Mouse (Mus musculus) kidney, embryonic 15.5 days (tissue): ENCODE data around the gene Prcp. TPM values are rescaled to one million over a fixed set of nuclear protein-coding genes. Genes with fewer than 3 reads are reported as not detected.
A peak's percentile ranks its signal among the peaks of the same experiment; 100 is the strongest.

Experiments
- ATAC-seq: fragments of 200-750 bp; cut with Nextera tagmentation; replicated peaks from 2 replicates; pipeline ENCODE4 v1.8.0; 2017; ENCODE audit warnings: moderate TSS enrichment; ENCODE audit not compliant: low FRiP score
- H3K27ac ChIP-seq: fragments of 300-500 bp; sonication (generic); 2 replicates; pipeline ENCODE4 v1.5.1; 2015; ENCODE audit warnings: mild to moderate bottlenecking, inconsistent platforms
- H3K27me3 ChIP-seq: fragments of 300-500 bp; sonication (generic); 2 replicates; pipeline ENCODE4 v1.6.1; 2015; ENCODE audit warnings: inconsistent platforms
- H3K36me3 ChIP-seq: fragments of 300-500 bp; sonication (generic); 2 replicates; pipeline ENCODE4 v1.6.1; 2015; ENCODE audit warnings: inconsistent platforms
- H3K4me1 ChIP-seq: fragments of 300-500 bp; sonication (generic); 2 replicates; pipeline ENCODE4 v1.6.1; 2015; ENCODE audit warnings: inconsistent platforms
- H3K4me2 ChIP-seq: fragments of 300-500 bp; sonication (generic); 2 replicates; pipeline ENCODE4 v1.6.1; 2015; ENCODE audit warnings: moderate library complexity, mild to moderate bottlenecking, inconsistent platforms
- H3K4me3 ChIP-seq: fragments of 300-500 bp; sonication (generic); replicated peaks from 2 replicates; pipeline ENCODE4 v1.5.1; 2015; ENCODE audit warnings: mild to moderate bottlenecking, inconsistent platforms
- H3K9ac ChIP-seq: fragments of 300-500 bp; sonication (generic); 2 replicates; pipeline ENCODE4 v1.6.1; 2015; ENCODE audit warnings: mild to moderate bottlenecking, inconsistent platforms
- H3K9me3 ChIP-seq: fragments of 300-500 bp; sonication (generic); replicated peaks from 2 replicates; pipeline ENCODE4 v1.6.1; 2016; ENCODE audit warnings: inconsistent platforms
- WGBS: fragments of 180-500 bp; shearing (Covaris S2); methylation state at CpG from one replicate; pipeline ENCODE4 v1.1.7; 2015; ENCODE audit warnings: mixed read lengths; 5-methylcytosine and 5-hydroxymethylcytosine counted together
- polyA plus RNA-seq: library from polyadenylated mRNA; unstranded; fragments of >200 nt; fragmentation: Nextera tagmentation; extraction: Ambion mirVana; gene quantifications from 2 replicates; pipeline ENCODE4 v1.2.1, GENCODE M21; 2015

The Prcp gene
- 20.9 and 22.7 TPM in 2 replicates for polyA plus RNA-seq

DNA sequence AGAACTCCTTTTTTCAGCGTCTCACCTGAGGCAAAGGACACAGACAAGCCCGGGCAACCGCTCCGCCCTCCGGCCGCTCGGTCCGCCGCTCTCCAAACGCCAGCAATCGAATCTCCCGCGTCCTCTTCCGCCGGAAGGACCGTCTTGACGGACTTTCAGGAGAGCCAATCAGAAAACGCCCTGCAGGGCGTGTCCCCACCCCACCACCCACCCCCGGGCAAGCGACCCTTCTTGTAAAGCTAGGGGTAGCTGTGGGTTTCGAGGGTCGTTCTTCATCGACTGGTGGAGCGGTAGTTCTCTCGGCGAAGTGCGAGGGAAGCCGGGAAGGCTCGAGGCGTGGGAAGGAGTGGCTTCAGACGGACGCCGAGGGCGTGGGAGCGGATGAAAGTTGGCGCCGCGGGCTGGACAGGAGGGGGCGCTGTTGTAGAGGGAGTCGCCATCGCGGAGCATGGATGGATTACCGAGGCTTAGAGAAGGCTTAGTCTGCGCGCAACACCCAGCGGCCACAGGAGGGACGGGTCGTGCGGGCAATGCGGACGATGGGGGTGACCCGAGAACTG, at the start of gene Prcp, which contains the start of gene Ddias:
Gene Prcp (plus strand): TSS at position 355 of the 560 bp plus-strand sequence.
Gene Ddias (minus strand): TSS at position 132 of the 560 bp plus-strand sequence.
- Histone ChIP-seq H3K27me3 (no peaks in the 10 kb centered on the region), H3K36me3 (no peaks in the 10 kb centered on the region), H3K4me2 (peak within 1 kb of the TSS; percentile 85), H3K9ac (peak within 1 kb of the TSS; percentile 70), H3K9me3 (no peaks in the 10 kb centered on the region), H3K27ac (peak within 1 kb of the TSS; percentile 99), H3K4me3 (peak within 1 kb of the TSS; percentile 74), H3K4me1 (peaks cover 26% of the 10 kb centered on the region)
- WGBS = under 1% methylated on average over 53 of the region's 53 CpGs
- ATAC-seq = peak; percentile 87

GRCm38 (mm10) chr7:92826248-92826647, 48.0 kb upstream of the Prcp start:
- Histone ChIP-seq H3K36me3 (no peaks in the 10 kb centered on the region), H3K9ac (no peak overlapping the region), H3K4me3 (no peak overlapping the region), H3K9me3 (no peaks in the 10 kb centered on the region), H3K4me2 (no peak overlapping the region), H3K4me1 (no peaks in the 10 kb centered on the region), H3K27me3 (no peaks in the 10 kb centered on the region), H3K27ac (no peak overlapping the region)
- 91% methylated on average over 3 of the region's 3 CpGs for WGBS
- no peak for ATAC-seq

DNA sequence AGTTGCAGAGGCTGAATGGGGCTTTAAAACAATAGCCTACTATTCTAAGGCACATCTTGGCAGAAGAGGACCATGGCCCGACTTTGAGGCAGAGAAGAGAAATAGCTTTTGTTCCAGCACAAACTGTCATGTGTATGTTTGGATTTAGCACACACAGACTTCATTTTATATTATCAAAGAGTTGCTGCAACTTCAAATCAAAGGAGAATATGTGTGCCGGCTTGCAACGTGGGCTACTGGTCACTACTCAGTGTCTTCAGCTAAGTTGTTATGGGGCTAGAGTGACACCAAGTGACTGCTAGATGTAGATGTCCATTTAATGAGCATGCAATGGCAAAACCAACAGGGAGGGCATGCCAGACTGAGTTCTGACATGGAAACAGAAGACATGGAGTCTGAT, 46.3 kb upstream of the Prcp start:
- no peaks in the 10 kb centered on the region for H3K4me1 ChIP-seq
- 54% methylated on average over 3 of the region's 3 CpGs for WGBS
- no peak for ATAC-seq

GRCm38 (mm10) chr7:92832395-92832794, 41.9 kb upstream of the Prcp start:
- WGBS = 91% methylated on average over 6 of the region's 6 CpGs
- H3K4me1 ChIP-seq = no peaks in the 10 kb centered on the region

More for the DNA sequence above, 46.3 kb upstream of the Prcp start:
- Histone ChIP-seq H3K27me3 (no peaks in the 10 kb centered on the region), H3K36me3 (no peaks in the 10 kb centered on the region), H3K4me3 (no peak overlapping the region), H3K9ac (no peak overlapping the region), H3K4me2 (no peak overlapping the region), H3K9me3 (no peaks in the 10 kb centered on the region), H3K27ac (no peak overlapping the region)

DNA sequence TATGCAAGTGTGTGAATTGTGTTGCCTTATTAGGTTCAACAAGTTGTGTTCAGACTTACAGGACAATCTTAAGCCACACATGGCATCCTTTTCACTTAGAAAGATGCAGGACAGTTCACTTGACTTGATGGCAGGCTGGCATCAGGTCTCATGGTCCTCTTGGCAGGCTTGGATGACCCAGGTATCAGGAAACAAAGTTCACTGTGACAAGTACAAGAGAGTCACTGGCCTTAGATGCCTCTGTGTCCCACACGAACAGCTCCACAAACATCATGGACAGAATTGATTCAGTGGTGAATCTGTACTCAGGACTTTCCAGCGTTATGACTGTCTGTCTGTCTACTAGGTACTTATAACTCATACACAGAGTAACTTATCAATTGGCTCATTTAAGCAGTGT, 39.9 kb upstream of the Prcp start:
- no peaks in the 10 kb centered on the region for H3K4me1 ChIP-seq
- H3K27me3 ChIP-seq = no peaks in the 10 kb centered on the region
- no peak overlapping the region for H3K27ac ChIP-seq
- no peak overlapping the region for H3K4me2 ChIP-seq
- no peaks in the 10 kb centered on the region for H3K9me3 ChIP-seq
- H3K9ac ChIP-seq = no peak overlapping the region
- H3K36me3 ChIP-seq = 0 out of 2 replicates have a peak, but pooled peaks cover 6% of the 10 kb centered on the region
- no peak overlapping the region for H3K4me3 ChIP-seq
- 96% methylated on average over 2 of the region's 2 CpGs for WGBS
- ATAC-seq = no peak

More at GRCm38 (mm10) chr7:92832395-92832794, 41.9 kb upstream of the Prcp start:
- Histone ChIP-seq H3K4me3 (no peak overlapping the region), H3K27ac (no peak overlapping the region), H3K4me2 (no peak overlapping the region), H3K36me3 (0 out of 2 replicates have a peak, but pooled peaks cover 6% of the 10 kb centered on the region), H3K27me3 (no peaks in the 10 kb centered on the region), H3K9ac (no peak overlapping the region), H3K9me3 (no peaks in the 10 kb centered on the region)
- ATAC-seq = no peak

DNA sequence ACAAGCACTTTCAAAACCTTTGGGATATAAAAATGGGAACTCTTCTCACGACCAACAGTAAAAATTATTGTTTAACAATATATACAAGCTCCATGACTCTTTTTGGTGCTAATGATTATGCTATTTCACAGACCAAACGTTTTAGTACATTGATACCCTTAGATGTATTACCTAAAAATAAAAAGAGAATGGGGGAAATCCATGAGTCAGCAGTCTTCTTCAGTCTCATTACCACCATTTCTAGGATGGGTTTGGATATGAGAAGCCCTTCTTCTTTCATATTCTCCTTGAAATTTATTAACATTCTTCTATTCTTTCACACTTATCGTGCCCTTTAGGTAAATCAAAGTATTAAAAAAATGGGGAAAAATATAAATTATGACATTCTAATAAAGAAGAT, 37.8 kb upstream of the Prcp start:
- WGBS = 85% methylated on average over 3 of the region's 3 CpGs
- H3K36me3 ChIP-seq = 0 out of 2 replicates have a peak, but pooled peaks cover 6% of the 10 kb centered on the region
- H3K9ac ChIP-seq = no peak overlapping the region
- H3K9me3 ChIP-seq = no peaks in the 10 kb centered on the region
- no peaks in the 10 kb centered on the region for H3K27me3 ChIP-seq
- H3K4me3 ChIP-seq = no peak overlapping the region
- no peak for ATAC-seq
- no peak overlapping the region for H3K4me2 ChIP-seq
- no peak overlapping the region for H3K27ac ChIP-seq
- no peaks in the 10 kb centered on the region for H3K4me1 ChIP-seq

GRCm38 (mm10) chr7:92837226-92837625, 37.0 kb upstream of the Prcp start:
- 0 out of 2 replicates have a peak, but pooled peaks cover 6% of the 10 kb centered on the region for H3K36me3 ChIP-seq
- WGBS = 79% methylated on average over 11 of the region's 11 CpGs
- H3K4me1 ChIP-seq = no peaks in the 10 kb centered on the region
- no peak overlapping the region for H3K4me2 ChIP-seq
- no peaks in the 10 kb centered on the region for H3K27me3 ChIP-seq
- H3K4me3 ChIP-seq = no peak overlapping the region
- H3K27ac ChIP-seq = no peak overlapping the region
- ATAC-seq = no peak
- H3K9ac ChIP-seq = no peak overlapping the region
- H3K9me3 ChIP-seq = no peaks in the 10 kb centered on the region

DNA sequence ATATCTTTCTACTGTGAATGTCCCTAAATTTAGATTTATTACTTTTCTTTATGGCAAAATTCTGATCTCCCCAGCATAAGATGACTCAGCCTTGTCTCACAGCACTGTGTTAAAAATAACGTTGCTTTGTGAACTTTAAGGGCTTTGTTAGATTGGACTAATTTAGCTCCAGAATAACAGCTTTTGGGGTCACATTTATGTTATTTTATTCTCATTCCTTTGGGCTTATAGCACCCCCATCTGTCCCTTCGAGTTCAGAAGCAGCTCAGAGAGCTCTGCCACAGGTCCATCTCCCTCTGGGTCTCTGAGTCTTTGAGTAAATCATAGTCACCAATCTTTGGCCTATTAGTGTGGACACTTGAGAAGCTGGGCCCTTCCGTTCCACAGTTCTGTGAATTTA, 36.4 kb upstream of the Prcp start:
- Histone ChIP-seq H3K27ac (no peak overlapping the region), H3K9ac (no peak overlapping the region), H3K36me3 (0 out of 2 replicates have a peak, but pooled peaks cover 6% of the 10 kb centered on the region), H3K4me1 (no peaks in the 10 kb centered on the region), H3K27me3 (no peaks in the 10 kb centered on the region), H3K9me3 (no peaks in the 10 kb centered on the region), H3K4me2 (no peak overlapping the region), H3K4me3 (no peak overlapping the region)
- WGBS = 49% methylated on average over 3 of the region's 3 CpGs
- no peak for ATAC-seq

- ATAC-seq = no peak
- H3K4me1 ChIP-seq = no peaks in the 10 kb centered on the region
- no peak overlapping the region for H3K4me2 ChIP-seq
- no peak overlapping the region for H3K9ac ChIP-seq
- H3K27ac ChIP-seq = no peak overlapping the region
- H3K27me3 ChIP-seq = no peaks in the 10 kb centered on the region
- H3K9me3 ChIP-seq = no peaks in the 10 kb centered on the region
- H3K36me3 ChIP-seq = no peaks in the 10 kb centered on the region
- no peak overlapping the region for H3K4me3 ChIP-seq
- WGBS = 81% methylated on average over 2 of the region's 2 CpGs
Measured at GRCm38 (mm10) chr7:92842254-92842653, 32.0 kb upstream of the Prcp start.

DNA sequence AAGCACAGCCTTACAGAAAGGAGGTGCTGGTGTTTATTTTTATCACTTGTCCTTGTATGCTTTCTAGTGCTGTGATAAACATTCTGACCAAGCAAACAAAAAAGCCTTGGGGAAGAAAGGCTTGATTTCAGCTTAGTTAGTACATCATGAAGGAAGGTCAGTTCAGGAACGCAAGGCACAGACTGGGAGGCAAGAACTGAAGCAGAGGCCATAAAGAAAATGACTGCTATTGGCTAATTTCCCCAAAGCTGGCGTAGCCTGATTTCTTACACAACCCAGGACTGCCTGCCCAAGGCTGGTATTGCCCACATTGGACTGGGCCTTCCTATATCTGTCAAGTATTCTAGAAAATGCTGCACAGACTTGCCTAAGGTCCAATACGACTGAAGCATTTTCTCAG, 26.0 kb upstream of the Prcp start:
- H3K27me3 ChIP-seq = no peaks in the 10 kb centered on the region
- H3K4me2 ChIP-seq = no peak overlapping the region
- H3K36me3 ChIP-seq = no peaks in the 10 kb centered on the region
- H3K9me3 ChIP-seq = no peaks in the 10 kb centered on the region
- no peak for ATAC-seq
- H3K27ac ChIP-seq = no peak overlapping the region
- no peak overlapping the region for H3K9ac ChIP-seq
- no peak overlapping the region for H3K4me3 ChIP-seq
- no peaks in the 10 kb centered on the region for H3K4me1 ChIP-seq
- WGBS = 77% methylated on average over 3 of the region's 3 CpGs

DNA sequence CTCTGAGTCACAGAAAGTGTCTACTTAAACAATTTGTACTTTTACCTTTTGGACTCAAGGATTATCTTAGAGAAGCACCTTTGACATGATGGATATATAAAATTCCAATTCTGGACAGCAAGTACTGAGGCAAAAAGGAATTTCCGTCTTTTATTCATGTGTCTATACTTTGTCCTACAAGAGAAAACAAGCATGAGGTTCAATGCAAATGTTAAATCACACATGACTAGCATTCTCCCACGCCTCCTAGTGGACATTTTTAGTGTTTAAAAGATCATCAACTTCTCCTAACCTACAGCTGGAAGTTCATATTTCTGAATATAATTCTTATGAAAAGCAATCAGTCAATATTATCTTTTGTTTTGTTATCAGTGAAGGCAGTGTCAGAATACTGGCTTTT, 7.7 kb upstream of the Prcp start:
- no peak overlapping the region for H3K4me3 ChIP-seq
- H3K27ac ChIP-seq = no peak overlapping the region
- peaks cover 10% of the 10 kb centered on the region; the same call in 1 of the 2 replicates for H3K36me3 ChIP-seq
- 28% methylated on average over 2 of the region's 2 CpGs for WGBS
- no peaks in the 10 kb centered on the region for H3K4me1 ChIP-seq
- H3K4me2 ChIP-seq = no peak overlapping the region
- H3K27me3 ChIP-seq = no peaks in the 10 kb centered on the region
- no peak overlapping the region for H3K9ac ChIP-seq
- H3K9me3 ChIP-seq = no peaks in the 10 kb centered on the region
- ATAC-seq = no peak

DNA sequence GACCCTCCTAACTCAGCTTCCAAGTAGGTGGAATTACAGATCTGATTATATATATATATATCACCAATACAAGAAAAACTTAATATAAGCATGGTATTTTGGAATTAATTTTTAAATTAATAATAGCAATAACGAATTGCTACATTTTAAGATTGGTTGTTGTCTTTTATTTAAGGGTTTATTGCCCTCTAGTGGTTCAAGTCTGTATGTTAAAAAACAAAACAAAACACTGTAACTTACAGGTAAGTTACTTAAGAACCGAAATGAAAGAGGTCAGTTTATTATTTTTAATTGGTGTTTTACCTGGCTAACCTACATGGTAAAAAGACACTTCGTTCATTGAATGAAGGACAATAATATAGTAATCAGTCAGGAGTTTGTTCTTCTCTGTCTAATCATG, 4.1 kb upstream of the Prcp start:
- no peak for ATAC-seq
- Histone ChIP-seq H3K27me3 (no peaks in the 10 kb centered on the region), H3K4me1 (peaks cover 7% of the 10 kb centered on the region), H3K4me3 (no peak overlapping the region), H3K36me3 (no peaks in the 10 kb centered on the region), H3K9ac (no peak overlapping the region), H3K9me3 (no peaks in the 10 kb centered on the region), H3K4me2 (no peak overlapping the region), H3K27ac (no peak overlapping the region)
- 73% methylated on average over 3 of the region's 3 CpGs for WGBS

DNA sequence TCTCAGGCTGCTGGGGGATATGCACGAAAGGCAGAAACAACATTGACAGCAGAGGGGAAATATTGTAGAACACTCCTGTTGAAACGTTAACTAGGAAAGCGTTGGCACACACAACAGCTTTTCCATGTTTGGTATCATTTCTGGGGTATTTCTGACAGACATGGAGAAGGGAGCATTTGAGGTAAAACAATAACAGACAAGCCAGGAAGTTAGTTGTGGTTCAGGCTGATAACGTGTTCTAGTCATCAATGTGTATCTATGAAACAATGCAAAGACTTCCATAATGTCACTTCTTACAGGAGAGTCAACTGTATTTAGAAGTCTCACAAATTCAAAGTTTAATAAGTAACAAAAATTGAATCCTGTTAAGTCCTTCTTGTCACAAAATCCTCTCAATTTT, 2.7 kb upstream of the Prcp start:
- Histone ChIP-seq H3K9me3 (no peaks in the 10 kb centered on the region), H3K9ac (no peak overlapping the region), H3K36me3 (no peaks in the 10 kb centered on the region), H3K4me3 (no peak overlapping the region), H3K4me2 (no peak overlapping the region), H3K27ac (no peak overlapping the region), H3K4me1 (peaks cover 15% of the 10 kb centered on the region), H3K27me3 (no peaks in the 10 kb centered on the region)
- 89% methylated on average over 4 of the region's 4 CpGs for WGBS
- ATAC-seq = no peak
